Mouse (Mus musculus) limb, embryonic 12.5 days (tissue): ENCODE measurements around the gene Grb10. TPM values are rescaled to one million over a fixed set of nuclear protein-coding genes. Genes with fewer than 3 reads are reported as not detected.

ENCODE experiments used
- ATAC-seq: fragments of 200-750 bp; cut with Nextera tagmentation; 2 replicates; pipeline ENCODE4 v1.8.0; 2017; ENCODE audit warnings: low read depth, moderate TSS enrichment; ENCODE audit not compliant: insufficient number of reproducible peaks, insufficient read depth, low FRiP score, low TSS enrichment
- H3K27ac ChIP-seq: fragments of 300-500 bp; sonication (generic); 2 replicates; pipeline ENCODE4 v1.5.1; 2016; ENCODE audit warnings: mild to moderate bottlenecking, moderate library complexity
- H3K27me3 ChIP-seq: fragments of 300-500 bp; sonication (generic); 2 replicates; pipeline ENCODE4 v1.6.1; 2016; ENCODE audit warnings: mild to moderate bottlenecking, moderate library complexity
- H3K36me3 ChIP-seq: fragments of 300-500 bp; sonication (generic); 2 replicates; pipeline ENCODE4 v1.6.1; 2016; ENCODE audit warnings: mild to moderate bottlenecking, moderate library complexity
- H3K4me1 ChIP-seq: fragments of 300-500 bp; sonication (generic); replicated peaks from 2 replicates; pipeline ENCODE4 v1.6.1; 2016
- H3K4me2 ChIP-seq: fragments of 300-500 bp; sonication (generic); 2 replicates; pipeline ENCODE4 v1.6.1; 2016; ENCODE audit warnings: mild to moderate bottlenecking, moderate library complexity
- H3K4me3 ChIP-seq: fragments of 300-500 bp; sonication (generic); replicated peaks from 2 replicates; pipeline ENCODE4 v1.5.1; 2016; ENCODE audit warnings: mild to moderate bottlenecking
- H3K9ac ChIP-seq: fragments of 300-500 bp; sonication (generic); replicated peaks from 2 replicates; pipeline ENCODE4 v1.6.1; 2016; ENCODE audit warnings: mild to moderate bottlenecking, moderate library complexity
- H3K9me3 ChIP-seq: fragments of 300-500 bp; sonication (generic); 2 replicates; pipeline ENCODE4 v1.6.1; 2016; ENCODE audit warnings: mild to moderate bottlenecking, moderate library complexity
- WGBS: fragments of 180-500 bp; shearing (Covaris S2); methylation state at CpG from one replicate; pipeline ENCODE4 v1.1.7; 2016; 5-methylcytosine and 5-hydroxymethylcytosine counted together
- polyA plus RNA-seq: library from polyadenylated mRNA; unstranded; fragments of >200 nt; fragmentation: Nextera tagmentation; extraction: Ambion mirVana; gene quantifications from 2 replicates; pipeline ENCODE4 v1.2.1, GENCODE M21; 2016

Grb10 gene
- polyA plus RNA-seq, 1 experiment from 2014 or later, result 546 TPM

GRCm38 (mm10) chr11:11897645-11898357 is 140.7 kb downstream of the Grb10 start, which contains the start of gene Ddc:
TSS of gene Ddc (minus strand) at chr11:11898144.
- no peak within 1 kb of the TSS for H3K27ac ChIP-seq
- no peak within 1 kb of the TSS for H3K4me2 ChIP-seq
- H3K4me3 ChIP-seq, result no peak within 1 kb of the TSS
- no peaks in the 10 kb centered on the region for H3K9me3 ChIP-seq
- ATAC-seq, result no peak
- WGBS, result 92% methylated on average over 12 of the region's 12 CpGs
- no peaks in the 10 kb centered on the region; the same call in 1 of the 2 replicates for H3K4me1 ChIP-seq
- H3K9ac ChIP-seq, result no peak within 1 kb of the TSS
- no peaks in the 10 kb centered on the region for H3K36me3 ChIP-seq
- no peaks in the 10 kb centered on the region for H3K27me3 ChIP-seq

- 89% methylated on average over 2 of the region's 2 CpGs for WGBS
- H3K27ac ChIP-seq, result no peak overlapping the region
- H3K4me2 ChIP-seq, result no peak overlapping the region
- no peaks in the 10 kb centered on the region for H3K9me3 ChIP-seq
- no peak for ATAC-seq
- no peaks in the 10 kb centered on the region for H3K36me3 ChIP-seq
- H3K27me3 ChIP-seq, result no peaks in the 10 kb centered on the region
- H3K4me1 ChIP-seq, result no peaks in the 10 kb centered on the region; the same call in 1 of the 2 replicates
- H3K4me3 ChIP-seq, result no peak overlapping the region
- H3K9ac ChIP-seq, result no peak overlapping the region
Measured at GRCm38 (mm10) chr11:11895479-11895878, 143.0 kb downstream of the Grb10 start.

GRCm38 (mm10) chr11:11893769-11894168 is 144.7 kb downstream of the Grb10 start:
- Histone ChIP-seq H3K4me2 (no peak overlapping the region), H3K27me3 (no peaks in the 10 kb centered on the region), H3K4me3 (no peak overlapping the region), H3K9me3 (no peaks in the 10 kb centered on the region), H3K4me1 (no peaks in the 10 kb centered on the region; the same call in 1 of the 2 replicates), H3K27ac (0 out of 2 replicates have a peak overlapping the region, but pooled peaks have one; percentile 4), H3K9ac (no peak overlapping the region), H3K36me3 (no peaks in the 10 kb centered on the region)
- WGBS, result 82% methylated on average over 1 of the region's 1 CpGs
- no peak for ATAC-seq

- H3K27ac ChIP-seq, result no peak overlapping the region
- no peaks in the 10 kb centered on the region for H3K36me3 ChIP-seq
- H3K9ac ChIP-seq, result no peak overlapping the region
- no peak overlapping the region for H3K4me3 ChIP-seq
- H3K27me3 ChIP-seq, result no peaks in the 10 kb centered on the region
- ATAC-seq, result no peak
- H3K4me2 ChIP-seq, result no peak overlapping the region
- 52% methylated on average over 10 of the region's 10 CpGs for WGBS
- no peaks in the 10 kb centered on the region for H3K9me3 ChIP-seq
- H3K4me1 ChIP-seq, result no peaks in the 10 kb centered on the region; the same call in 1 of the 2 replicates
Measured at GRCm38 (mm10) chr11:11892993-11893602, 145.4 kb downstream of the Grb10 start.

- Histone ChIP-seq H3K36me3 (no peaks in the 10 kb centered on the region), H3K27ac (no peak overlapping the region)
- no peak for ATAC-seq
Measured at GRCm38 (mm10) chr11:11891832-11892231, 146.7 kb downstream of the Grb10 start.

GRCm38 (mm10) chr11:11890139-11890741 is 148.2 kb downstream of the Grb10 start:
- 78% methylated on average over 10 of the region's 10 CpGs for WGBS
- H3K27me3 ChIP-seq, result no peaks in the 10 kb centered on the region
- no peaks in the 10 kb centered on the region for H3K36me3 ChIP-seq
- no peak overlapping the region for H3K27ac ChIP-seq
- no peak overlapping the region for H3K4me3 ChIP-seq
- H3K9ac ChIP-seq, result no peak overlapping the region
- no peak overlapping the region for H3K4me2 ChIP-seq
- H3K9me3 ChIP-seq, result no peaks in the 10 kb centered on the region
- ATAC-seq, result no peak
- peaks cover 19% of the 10 kb centered on the region; the same call in 1 of the 2 replicates for H3K4me1 ChIP-seq

More at GRCm38 (mm10) chr11:11891832-11892231, 146.7 kb downstream of the Grb10 start:
- Histone ChIP-seq H3K4me1 (peaks cover 4% of the 10 kb centered on the region; the same call in 1 of the 2 replicates), H3K27me3 (no peaks in the 10 kb centered on the region), H3K4me2 (no peak overlapping the region), H3K9ac (no peak overlapping the region), H3K4me3 (no peak overlapping the region), H3K9me3 (no peaks in the 10 kb centered on the region)

- Histone ChIP-seq H3K27me3 (no peaks in the 10 kb centered on the region), H3K9ac (no peak overlapping the region), H3K9me3 (no peaks in the 10 kb centered on the region), H3K4me1 (peaks cover 28% of the 10 kb centered on the region), H3K27ac (no peak overlapping the region), H3K4me2 (no peak overlapping the region), H3K4me3 (no peak overlapping the region), H3K36me3 (no peaks in the 10 kb centered on the region)
- WGBS, result 78% methylated on average over 3 of the region's 3 CpGs
- no peak for ATAC-seq
Measured at GRCm38 (mm10) chr11:11888727-11889126, 149.8 kb downstream of the Grb10 start.

- H3K4me1 ChIP-seq, result peaks cover 28% of the 10 kb centered on the region
- no peak overlapping the region for H3K4me2 ChIP-seq
- H3K27ac ChIP-seq, result no peak overlapping the region
- H3K4me3 ChIP-seq, result no peak overlapping the region
- ATAC-seq, result no peak
- H3K27me3 ChIP-seq, result no peaks in the 10 kb centered on the region
- WGBS, result 79% methylated on average over 3 of the region's 3 CpGs
- no peaks in the 10 kb centered on the region for H3K36me3 ChIP-seq
- H3K9me3 ChIP-seq, result no peaks in the 10 kb centered on the region
- H3K9ac ChIP-seq, result no peak overlapping the region
Measured at GRCm38 (mm10) chr11:11888051-11888450, 150.4 kb downstream of the Grb10 start.

GRCm38 (mm10) chr11:11886403-11886998 is 152.0 kb downstream of the Grb10 start:
- no peak for ATAC-seq
- Histone ChIP-seq H3K27me3 (no peaks in the 10 kb centered on the region), H3K4me2 (no peak overlapping the region), H3K9ac (no peak overlapping the region), H3K4me1 (peaks cover 28% of the 10 kb centered on the region), H3K36me3 (no peaks in the 10 kb centered on the region), H3K9me3 (no peaks in the 10 kb centered on the region), H3K4me3 (no peak overlapping the region), H3K27ac (peak overlapping the region; percentile 64)
- 61% methylated on average over 4 of the region's 4 CpGs for WGBS

- no peak for ATAC-seq
- WGBS, result 15% methylated on average over 3 of the region's 3 CpGs
- no peak overlapping the region for H3K4me2 ChIP-seq
- H3K9me3 ChIP-seq, result no peaks in the 10 kb centered on the region
- no peaks in the 10 kb centered on the region for H3K27me3 ChIP-seq
- H3K9ac ChIP-seq, result no peak overlapping the region
- H3K36me3 ChIP-seq, result no peaks in the 10 kb centered on the region
- peak overlapping the region; percentile 73; the same call in 1 of the 2 replicates for H3K27ac ChIP-seq
- no peak overlapping the region for H3K4me3 ChIP-seq
- peaks cover 28% of the 10 kb centered on the region for H3K4me1 ChIP-seq
Measured at GRCm38 (mm10) chr11:11885921-11886320, 152.6 kb downstream of the Grb10 start.

GRCm38 (mm10) chr11:11885246-11885643 is 153.2 kb downstream of the Grb10 start:
- H3K4me1 ChIP-seq, result peaks cover 32% of the 10 kb centered on the region
- H3K9me3 ChIP-seq, result no peaks in the 10 kb centered on the region
- 82% methylated on average over 4 of the region's 4 CpGs for WGBS
- no peaks in the 10 kb centered on the region for H3K36me3 ChIP-seq
- no peak overlapping the region for H3K4me3 ChIP-seq
- no peak overlapping the region for H3K9ac ChIP-seq
- peak overlapping the region; percentile 73 for H3K27ac ChIP-seq
- no peak overlapping the region for H3K4me2 ChIP-seq
- no peaks in the 10 kb centered on the region for H3K27me3 ChIP-seq
- no peak for ATAC-seq
